Mouse (Mus musculus): ENCODE data around the gene Abhd17b. TPM values are rescaled to one million over a fixed set of nuclear protein-coding genes. Genes with fewer than 3 reads are reported as not detected.
"Not testable (repeated sequence)": the region's sequence is repeated elsewhere in the genome, so short reads cannot be mapped to it uniquely, and the experiment has no call there.

The Abhd17b gene
- polyA plus RNA-seq, 1 experiment from 2014 or later, result 43.1 TPM

GRCm38 (mm10) chr19:21624148-21624535 is 28.8 kb upstream of the Abhd17b start:
- 92% methylated on average over 4 of the region's 4 CpGs for WGBS
- Histone ChIP-seq H3K4me1 (ENCODE audit: control insufficient read depth, insufficient read depth, low read length) (no peaks in the 10 kb centered on the region), H3K36me3 (ENCODE audit: control insufficient read depth, insufficient read depth, low read length) (no peaks in the 10 kb centered on the region), H3K4me2 (ENCODE audit: low read length) (no peak overlapping the region), H3K9ac (ENCODE audit: low read length) (no peak overlapping the region), H3K27me3 (replicated peaks; ENCODE audit: control insufficient read depth, insufficient read depth, low read length) (no peaks in the 10 kb centered on the region), H3K27ac (ENCODE audit: low read depth, low read length) (no peak overlapping the region), H3K4me3 (ENCODE audit: low read depth, low read length) (no peak overlapping the region), H3K9me3 (replicated peaks; ENCODE audit: control insufficient read depth, low read length) (no peaks in the 10 kb centered on the region)
- DNase-seq (ENCODE audit: low spot score), result no peak
- ATAC-seq, result no peak

- no peaks in the 10 kb centered on the region for H3K36me3 ChIP-seq (ENCODE audit: control insufficient read depth, insufficient read depth, low read length)
- no peak overlapping the region for H3K9ac ChIP-seq (ENCODE audit: low read length)
- no peak for ATAC-seq
- no peaks in the 10 kb centered on the region for H3K9me3 ChIP-seq (replicated peaks; ENCODE audit: control insufficient read depth, low read length)
- H3K4me2 ChIP-seq (ENCODE audit: low read length), result no peak overlapping the region
- H3K4me3 ChIP-seq (ENCODE audit: low read depth, low read length), result no peak overlapping the region
- no peak overlapping the region for H3K27ac ChIP-seq (ENCODE audit: low read depth, low read length)
- 90% methylated on average over 6 of the region's 6 CpGs for WGBS
- DNase-seq (ENCODE audit: low spot score), result no peak
- H3K4me1 ChIP-seq (ENCODE audit: control insufficient read depth, insufficient read depth, low read length), result no peaks in the 10 kb centered on the region
- H3K27me3 ChIP-seq (replicated peaks; ENCODE audit: control insufficient read depth, insufficient read depth, low read length), result no peaks in the 10 kb centered on the region
Observed at GRCm38 (mm10) chr19:21626271-21626988, 26.6 kb upstream of the Abhd17b start.

DNA sequence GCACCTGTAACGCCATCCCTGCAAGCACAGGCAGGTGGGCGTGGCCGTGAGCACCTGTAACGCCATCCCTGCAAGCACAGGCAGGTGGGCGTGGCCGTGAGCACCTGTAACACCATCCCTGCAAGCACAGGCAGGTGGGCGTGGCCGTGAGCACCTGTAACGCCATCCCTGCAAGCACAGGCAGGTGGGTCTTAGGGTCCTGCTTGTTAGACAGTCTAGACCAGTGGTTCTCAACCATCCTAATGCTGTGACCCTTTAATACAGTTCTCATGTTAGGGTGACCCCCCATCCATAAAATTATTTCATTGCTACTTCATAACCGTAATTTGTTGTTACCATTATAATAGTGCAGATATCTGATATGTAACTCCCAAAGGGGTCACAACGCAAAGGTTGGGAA is 24.5 kb upstream of the Abhd17b start:
- not testable (repeated sequence) for H3K4me3 ChIP-seq (ENCODE audit: low read depth, low read length); ATAC-seq; H3K36me3 ChIP-seq (ENCODE audit: control insufficient read depth, insufficient read depth, low read length); DNase-seq (ENCODE audit: low spot score); H3K27ac ChIP-seq (ENCODE audit: low read depth, low read length); H3K27me3 ChIP-seq (replicated peaks; ENCODE audit: control insufficient read depth, insufficient read depth, low read length); H3K9me3 ChIP-seq (replicated peaks; ENCODE audit: control insufficient read depth, low read length); H3K9ac ChIP-seq (ENCODE audit: low read length); H3K4me1 ChIP-seq (ENCODE audit: control insufficient read depth, insufficient read depth, low read length); H3K4me2 ChIP-seq (ENCODE audit: low read length)
- 65% methylated on average over 11 of the region's 11 CpGs for WGBS

DNA sequence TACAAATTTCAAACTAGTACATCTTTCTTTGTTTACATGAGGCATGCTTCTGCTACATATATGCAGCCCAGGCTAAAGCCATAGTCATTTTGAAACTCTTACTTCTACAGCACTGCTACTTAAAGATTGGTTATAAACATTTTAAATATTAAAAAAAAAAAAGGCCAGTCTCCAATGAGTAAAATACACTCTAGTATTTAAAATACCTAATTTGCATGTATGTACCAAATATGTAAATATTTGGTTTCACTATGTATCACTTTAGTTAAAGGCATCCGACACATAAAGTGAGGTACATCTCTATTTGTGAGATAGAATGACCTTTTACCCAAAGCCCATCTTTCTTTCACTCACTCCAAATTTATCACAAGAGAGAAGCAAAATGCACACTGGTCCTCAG is 24.0 kb upstream of the Abhd17b start:
- H3K27me3 ChIP-seq (replicated peaks; ENCODE audit: control insufficient read depth, insufficient read depth, low read length), result no peaks in the 10 kb centered on the region
- WGBS, result 94% methylated on average over 1 of the region's 1 CpGs
- H3K9ac ChIP-seq (ENCODE audit: low read length), result no peak overlapping the region
- ATAC-seq (no peak), DNase-seq (ENCODE audit: low spot score) (no peak)
- no peak overlapping the region for H3K27ac ChIP-seq (ENCODE audit: low read depth, low read length)
- H3K9me3 ChIP-seq (replicated peaks; ENCODE audit: control insufficient read depth, low read length), result no peaks in the 10 kb centered on the region
- H3K36me3 ChIP-seq (ENCODE audit: control insufficient read depth, insufficient read depth, low read length), result no peaks in the 10 kb centered on the region
- H3K4me3 ChIP-seq (ENCODE audit: low read depth, low read length), result no peak overlapping the region
- no peaks in the 10 kb centered on the region for H3K4me1 ChIP-seq (ENCODE audit: control insufficient read depth, insufficient read depth, low read length)
- H3K4me2 ChIP-seq (ENCODE audit: low read length), result no peak overlapping the region

DNA sequence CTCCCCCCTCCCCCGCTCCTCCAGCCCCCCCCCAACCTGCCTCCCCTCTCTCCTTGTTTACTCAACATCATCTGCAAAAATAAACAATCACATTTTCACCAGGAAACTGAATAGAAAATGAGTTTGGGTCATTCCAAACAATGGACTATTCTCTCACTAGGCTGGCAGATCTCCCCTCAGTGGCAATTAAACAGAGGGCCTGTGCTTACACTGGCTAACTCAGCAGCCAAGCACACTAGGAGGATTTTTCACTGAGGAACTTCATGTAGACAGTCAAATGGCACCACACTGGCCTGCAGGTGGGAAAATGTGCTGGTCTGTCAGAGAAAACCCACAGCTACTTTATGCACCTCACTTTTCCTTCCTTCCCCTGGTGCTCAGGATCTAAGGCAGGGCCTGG is 23.5 kb upstream of the Abhd17b start:
- Histone ChIP-seq H3K27me3 (replicated peaks; ENCODE audit: control insufficient read depth, insufficient read depth, low read length) (no peaks in the 10 kb centered on the region), H3K4me3 (ENCODE audit: low read depth, low read length) (no peak overlapping the region), H3K9ac (ENCODE audit: low read length) (no peak overlapping the region), H3K4me2 (ENCODE audit: low read length) (no peak overlapping the region), H3K9me3 (replicated peaks; ENCODE audit: control insufficient read depth, low read length) (no peaks in the 10 kb centered on the region), H3K36me3 (ENCODE audit: control insufficient read depth, insufficient read depth, low read length) (no peaks in the 10 kb centered on the region), H3K27ac (ENCODE audit: low read depth, low read length) (no peak overlapping the region), H3K4me1 (ENCODE audit: control insufficient read depth, insufficient read depth, low read length) (no peaks in the 10 kb centered on the region)
- 50% methylated on average over 1 of the region's 1 CpGs for WGBS
- DNase-seq (ENCODE audit: low spot score) (no peak), ATAC-seq (no peak)

DNA sequence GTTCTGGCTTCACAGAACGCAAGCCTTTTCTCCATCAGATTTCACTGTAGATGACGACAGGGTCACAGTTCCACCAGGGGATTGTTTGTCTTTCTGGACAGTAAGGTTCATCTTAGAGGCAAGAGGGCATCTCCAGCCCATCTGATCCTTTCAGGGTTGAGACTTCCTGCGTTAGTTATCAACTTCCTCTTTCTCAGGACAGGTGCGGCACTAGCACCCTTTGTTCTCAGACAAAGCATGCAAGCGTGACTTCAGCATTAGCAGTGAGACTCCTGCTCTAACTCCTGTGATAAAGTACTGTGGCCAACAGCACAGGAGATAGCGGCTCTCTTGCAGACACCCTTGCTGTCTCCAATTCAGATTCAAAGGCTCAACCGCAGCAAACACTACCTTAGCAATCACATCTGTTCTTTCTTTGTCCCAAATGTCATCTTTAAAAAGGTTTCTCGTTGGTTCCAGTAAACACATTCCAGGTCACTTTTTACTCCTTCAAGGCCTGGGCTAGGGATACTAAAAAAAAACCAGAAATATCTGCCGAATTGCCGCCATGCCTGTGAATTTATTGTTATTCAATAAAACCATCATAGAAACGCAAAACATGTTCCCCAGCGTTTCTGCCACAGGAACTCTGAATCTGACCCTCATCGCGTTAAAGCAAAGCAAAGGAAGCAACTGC is 22.2 kb upstream of the Abhd17b start:
- Histone ChIP-seq H3K9ac (ENCODE audit: low read length) (no peak overlapping the region), H3K27ac (ENCODE audit: low read depth, low read length) (no peak overlapping the region), H3K4me2 (ENCODE audit: low read length) (no peak overlapping the region), H3K36me3 (ENCODE audit: control insufficient read depth, insufficient read depth, low read length) (no peaks in the 10 kb centered on the region), H3K4me3 (ENCODE audit: low read depth, low read length) (no peak overlapping the region), H3K4me1 (ENCODE audit: control insufficient read depth, insufficient read depth, low read length) (no peaks in the 10 kb centered on the region), H3K9me3 (replicated peaks; ENCODE audit: control insufficient read depth, low read length) (no peaks in the 10 kb centered on the region), H3K27me3 (replicated peaks; ENCODE audit: control insufficient read depth, insufficient read depth, low read length) (no peaks in the 10 kb centered on the region)
- ATAC-seq, result no peak
- DNase-seq (ENCODE audit: low spot score), result no peak
- WGBS, result 78% methylated on average over 14 of the region's 14 CpGs

DNA sequence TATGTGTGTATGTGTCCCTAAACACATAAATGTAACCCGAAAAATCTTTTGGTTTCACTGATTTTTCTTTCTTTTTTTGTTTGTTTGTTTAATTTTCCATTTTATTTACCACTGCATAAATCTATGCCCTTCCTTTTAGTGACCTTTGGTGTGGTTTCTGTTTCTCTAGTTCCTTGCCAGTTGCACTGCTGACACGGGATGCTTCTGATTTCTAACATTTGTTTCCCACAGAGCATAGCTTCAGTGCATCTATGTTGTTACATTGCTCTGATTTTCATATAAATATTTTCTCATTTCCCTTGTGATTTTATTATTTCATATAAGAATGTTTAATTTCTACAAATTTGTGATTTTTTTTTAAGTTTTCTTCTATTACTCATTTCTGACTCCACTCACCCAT is 17.6 kb upstream of the Abhd17b start:
- DNase-seq (ENCODE audit: low spot score) (no peak), ATAC-seq (no peak)
- Histone ChIP-seq H3K27ac (ENCODE audit: low read depth, low read length) (no peak overlapping the region), H3K9me3 (replicated peaks; ENCODE audit: control insufficient read depth, low read length) (no peaks in the 10 kb centered on the region), H3K27me3 (replicated peaks; ENCODE audit: control insufficient read depth, insufficient read depth, low read length) (no peaks in the 10 kb centered on the region), H3K4me1 (ENCODE audit: control insufficient read depth, insufficient read depth, low read length) (no peaks in the 10 kb centered on the region), H3K4me3 (ENCODE audit: low read depth, low read length) (no peak overlapping the region), H3K36me3 (ENCODE audit: control insufficient read depth, insufficient read depth, low read length) (no peaks in the 10 kb centered on the region), H3K9ac (ENCODE audit: low read length) (no peak overlapping the region), H3K4me2 (ENCODE audit: low read length) (no peak overlapping the region)
- WGBS, result 89% methylated on average over 2 of the region's 2 CpGs

GRCm38 (mm10) chr19:21636907-21637306 is 16.1 kb upstream of the Abhd17b start:
- no peak overlapping the region for H3K9ac ChIP-seq (ENCODE audit: low read length)
- DNase-seq (ENCODE audit: low spot score) (no peak), ATAC-seq (no peak)
- no peaks in the 10 kb centered on the region for H3K4me1 ChIP-seq (ENCODE audit: control insufficient read depth, insufficient read depth, low read length)
- WGBS, result 92% methylated on average over 3 of the region's 3 CpGs
- H3K27ac ChIP-seq (ENCODE audit: low read depth, low read length), result no peak overlapping the region
- no peak overlapping the region for H3K4me3 ChIP-seq (ENCODE audit: low read depth, low read length)
- no peaks in the 10 kb centered on the region for H3K27me3 ChIP-seq (replicated peaks; ENCODE audit: control insufficient read depth, insufficient read depth, low read length)
- no peaks in the 10 kb centered on the region for H3K9me3 ChIP-seq (replicated peaks; ENCODE audit: control insufficient read depth, low read length)
- no peak overlapping the region for H3K4me2 ChIP-seq (ENCODE audit: low read length)
- no peaks in the 10 kb centered on the region for H3K36me3 ChIP-seq (ENCODE audit: control insufficient read depth, insufficient read depth, low read length)

GRCm38 (mm10) chr19:21637672-21638071 is 15.3 kb upstream of the Abhd17b start:
- DNase-seq (ENCODE audit: low spot score) (no peak), ATAC-seq (no peak)
- Histone ChIP-seq H3K9me3 (replicated peaks; ENCODE audit: control insufficient read depth, low read length) (no peaks in the 10 kb centered on the region), H3K27me3 (replicated peaks; ENCODE audit: control insufficient read depth, insufficient read depth, low read length) (no peaks in the 10 kb centered on the region), H3K4me3 (ENCODE audit: low read depth, low read length) (no peak overlapping the region), H3K36me3 (ENCODE audit: control insufficient read depth, insufficient read depth, low read length) (no peaks in the 10 kb centered on the region), H3K4me1 (ENCODE audit: control insufficient read depth, insufficient read depth, low read length) (no peaks in the 10 kb centered on the region), H3K9ac (ENCODE audit: low read length) (no peak overlapping the region), H3K4me2 (ENCODE audit: low read length) (no peak overlapping the region), H3K27ac (ENCODE audit: low read depth, low read length) (no peak overlapping the region)
- 85% methylated on average over 7 of the region's 7 CpGs for WGBS
